Mouse (Mus musculus) midbrain, embryonic 11.5 days (tissue): ENCODE results near the gene Olfr171. TPM values are rescaled to one million over a fixed set of nuclear protein-coding genes. Genes with fewer than 3 reads are reported as not detected.
"Not testable (repeated sequence)": the region's sequence is repeated elsewhere in the genome, so short reads cannot be mapped to it uniquely, and the experiment has no call there.

ENCODE experiments used
- ATAC-seq: fragments of 200-750 bp; cut with Nextera tagmentation; 2 replicates; pipeline ENCODE4 v1.8.0; 2017; ENCODE audit warnings: moderate TSS enrichment, moderate library complexity; ENCODE audit not compliant: low FRiP score
- DNase-seq: peaks from one replicate; pipeline ENCODE4 v3.0.0; 2015; ENCODE audit warnings: low spot score; ENCODE audit errors: missing footprints
- H3K27ac ChIP-seq: fragments of 300-500 bp; sonication (generic); 2 replicates; pipeline ENCODE4 v1.5.1; 2014; ENCODE audit warnings: low read depth, low read length
- H3K27me3 ChIP-seq: fragments of 300-500 bp; sonication (generic); 2 replicates; pipeline ENCODE4 v1.6.1; 2014; ENCODE audit warnings: mild to moderate bottlenecking, low read length, moderate library complexity, mixed read lengths; ENCODE audit not compliant: control insufficient read depth, insufficient read depth
- H3K36me3 ChIP-seq: fragments of 300-500 bp; sonication (generic); 2 replicates; pipeline ENCODE4 v1.6.1; 2014; ENCODE audit warnings: mild to moderate bottlenecking, low read length, moderate library complexity, mixed read lengths; ENCODE audit not compliant: control insufficient read depth, insufficient read depth
- H3K4me1 ChIP-seq: fragments of 300-500 bp; sonication (generic); 2 replicates; pipeline ENCODE4 v1.6.1; 2014; ENCODE audit warnings: low read length; ENCODE audit not compliant: control insufficient read depth, insufficient read depth
- H3K4me2 ChIP-seq: fragments of 300-500 bp; sonication (generic); 2 replicates; pipeline ENCODE4 v1.6.1; 2014; ENCODE audit warnings: mild to moderate bottlenecking, moderate library complexity
- H3K4me3 ChIP-seq: fragments of 300-500 bp; sonication (generic); 2 replicates; pipeline ENCODE4 v1.5.1; 2014; ENCODE audit warnings: low read depth, low read length
- H3K9ac ChIP-seq: fragments of 300-500 bp; sonication (generic); 2 replicates; pipeline ENCODE4 v1.6.1; 2014; ENCODE audit warnings: low read length
- H3K9me3 ChIP-seq: fragments of 300-500 bp; sonication (generic); 2 replicates; pipeline ENCODE4 v1.6.1; 2016; ENCODE audit warnings: low read length; ENCODE audit not compliant: control insufficient read depth
- WGBS: fragments of 180-500 bp; shearing (Covaris S2); extraction: QIAGEN DNeasy Blood & Tissue Kit; methylation state at CpG from one replicate; pipeline ENCODE4 v1.1.7; 2014; 5-methylcytosine and 5-hydroxymethylcytosine counted together
- polyA plus RNA-seq: library from polyadenylated mRNA; unstranded; fragments of >200 nt; fragmentation: Nextera tagmentation; extraction: Ambion mirVana; gene quantifications from 2 replicates; pipeline ENCODE4 v1.2.1, GENCODE M21; 2014

Olfr171 gene
- not detected in 2 replicates for polyA plus RNA-seq

- H3K4me3 ChIP-seq = no peak within 1 kb of the TSS
- WGBS = 84% methylated on average over 1 of the region's 1 CpGs
- no peaks in the 10 kb centered on the region for H3K36me3 ChIP-seq
- H3K4me2 ChIP-seq = no peak within 1 kb of the TSS
- no peak within 1 kb of the TSS for H3K9ac ChIP-seq
- no peaks in the 10 kb centered on the region for H3K27me3 ChIP-seq
- DNase-seq (no peak), ATAC-seq (no peak)
- no peak within 1 kb of the TSS for H3K27ac ChIP-seq
- H3K4me1 ChIP-seq = no peaks in the 10 kb centered on the region
- H3K9me3 ChIP-seq = no peaks in the 10 kb centered on the region; the same call in 1 of the 2 replicates
Observed at GRCm38 (mm10) chr16:19629816-19630215, at the start of gene Olfr171. Gene Olfr171 (minus strand): TSS chr16:19629916.

GRCm38 (mm10) chr16:19670768-19671357, 41.1 kb upstream of the Olfr171 start:
- ATAC-seq (no peak), DNase-seq (no peak)
- H3K9ac ChIP-seq = no peak overlapping the region
- no peak overlapping the region for H3K4me2 ChIP-seq
- 84% methylated on average over 2 of the region's 2 CpGs for WGBS
- H3K27ac ChIP-seq = no peak overlapping the region
- H3K36me3 ChIP-seq = no peaks in the 10 kb centered on the region
- H3K4me1 ChIP-seq = no peaks in the 10 kb centered on the region
- H3K4me3 ChIP-seq = no peak overlapping the region
- H3K27me3 ChIP-seq = no peaks in the 10 kb centered on the region
- no peaks in the 10 kb centered on the region for H3K9me3 ChIP-seq

GRCm38 (mm10) chr16:19666312-19666711, 36.6 kb upstream of the Olfr171 start:
- H3K9me3 ChIP-seq = no peaks in the 10 kb centered on the region

GRCm38 (mm10) chr16:19611782-19612181, 17.9 kb downstream of the Olfr171 start, which contains the start of gene Olfr170:
Gene Olfr170 (minus strand): TSS chr16:19611882.
- H3K9me3 ChIP-seq, H3K4me2 ChIP-seq, ATAC-seq, H3K4me3 ChIP-seq, H3K27ac ChIP-seq, H3K9ac ChIP-seq, H3K4me1 ChIP-seq, H3K36me3 ChIP-seq, H3K27me3 ChIP-seq, DNase-seq: not testable (repeated sequence)
- WGBS = 94% methylated on average over 2 of the region's 2 CpGs

More at GRCm38 (mm10) chr16:19666312-19666711, 36.6 kb upstream of the Olfr171 start:
- H3K4me3 ChIP-seq = no peak overlapping the region
- no peaks in the 10 kb centered on the region for H3K27me3 ChIP-seq
- DNase-seq (no peak), ATAC-seq (no peak)
- 61% methylated on average over 1 of the region's 1 CpGs for WGBS
- H3K4me2 ChIP-seq = no peak overlapping the region
- no peaks in the 10 kb centered on the region for H3K4me1 ChIP-seq
- H3K9ac ChIP-seq = no peak overlapping the region
- no peak overlapping the region for H3K27ac ChIP-seq
- H3K36me3 ChIP-seq = no peaks in the 10 kb centered on the region

GRCm38 (mm10) chr16:19603166-19603565, 26.6 kb downstream of the Olfr171 start:
- H3K27me3 ChIP-seq = no peaks in the 10 kb centered on the region
- DNase-seq = no peak

More at GRCm38 (mm10) chr16:19603166-19603565, 26.6 kb downstream of the Olfr171 start:
- Histone ChIP-seq H3K36me3 (no peaks in the 10 kb centered on the region), H3K9me3 (0 out of 2 replicates have a peak, but pooled peaks cover 4% of the 10 kb centered on the region), H3K9ac (no peak overlapping the region), H3K27ac (no peak overlapping the region), H3K4me3 (no peak overlapping the region), H3K4me1 (no peaks in the 10 kb centered on the region), H3K4me2 (no peak overlapping the region)
- ATAC-seq = no peak
- 56% methylated on average over 2 of the region's 2 CpGs for WGBS

Other genes starting within 250 kb of the Olfr171 start
- gene Olfr165, start 206.8 kb downstream of the Olfr171 start, polyA plus RNA-seq = not detected in 2 replicates
- not detected in 2 replicates for gene Olfr166, start 146.2 kb downstream of the Olfr171 start, polyA plus RNA-seq
- not detected in 2 replicates for gene Olfr167, start 107.7 kb downstream of the Olfr171 start, polyA plus RNA-seq
- gene Olfr168, start 94.4 kb downstream of the Olfr171 start, polyA plus RNA-seq = not detected in 2 replicates
- gene Olfr169, start 58.1 kb downstream of the Olfr171 start, polyA plus RNA-seq = not detected in 2 replicates
- gene Olfr170, start 18.0 kb downstream of the Olfr171 start, polyA plus RNA-seq = not detected in 2 replicates
- 0.04 TPM in 2 replicates for gene Lamp3, start 76.5 kb upstream of the Olfr171 start, polyA plus RNA-seq
- gene B3gnt5, start 130.3 kb upstream of the Olfr171 start, polyA plus RNA-seq = 54.1 and 60.5 TPM in 2 replicates